Mouse (Mus musculus) midbrain, embryonic 13.5 days (tissue): ENCODE results near the gene Timmdc1. TPM values are rescaled to one million over a fixed set of nuclear protein-coding genes. Genes with fewer than 3 reads are reported as not detected.

Source experiments
- ATAC-seq: fragments of 200-750 bp; cut with Nextera tagmentation; 2 replicates; pipeline ENCODE4 v1.8.0; 2017; ENCODE audit warnings: mild to moderate bottlenecking, moderate TSS enrichment, moderate library complexity
- H3K27ac ChIP-seq: fragments of 300-500 bp; sonication (generic); 2 replicates; pipeline ENCODE4 v1.5.1; 2015; ENCODE audit warnings: inconsistent platforms, mild to moderate bottlenecking, moderate library complexity
- H3K27me3 ChIP-seq: fragments of 300-500 bp; sonication (generic); 2 replicates; pipeline ENCODE4 v1.6.1; 2015; ENCODE audit warnings: mild to moderate bottlenecking, inconsistent platforms
- H3K36me3 ChIP-seq: fragments of 300-500 bp; sonication (generic); 2 replicates; pipeline ENCODE4 v1.6.1; 2015; ENCODE audit warnings: mild to moderate bottlenecking, inconsistent platforms
- H3K4me1 ChIP-seq: fragments of 300-500 bp; sonication (generic); replicated peaks from 2 replicates; pipeline ENCODE4 v1.6.1; 2015; ENCODE audit warnings: inconsistent platforms
- H3K4me2 ChIP-seq: fragments of 300-500 bp; sonication (generic); replicated peaks from 2 replicates; pipeline ENCODE4 v1.6.1; 2015; ENCODE audit warnings: moderate library complexity, mild to moderate bottlenecking, inconsistent platforms
- H3K4me3 ChIP-seq: fragments of 300-500 bp; sonication (generic); replicated peaks from 2 replicates; pipeline ENCODE4 v1.5.1; 2015; ENCODE audit warnings: mild to moderate bottlenecking, inconsistent platforms
- H3K9ac ChIP-seq: fragments of 300-500 bp; sonication (generic); replicated peaks from 2 replicates; pipeline ENCODE4 v1.6.1; 2015; ENCODE audit warnings: mild to moderate bottlenecking, inconsistent platforms
- H3K9me3 ChIP-seq: fragments of 300-500 bp; sonication (generic); 2 replicates; pipeline ENCODE4 v1.6.1; 2016; ENCODE audit warnings: mild to moderate bottlenecking, inconsistent platforms
- WGBS: fragments of 180-500 bp; shearing (Covaris S2); methylation state at CpG from one replicate; pipeline ENCODE4 v1.1.7; 2015; 5-methylcytosine and 5-hydroxymethylcytosine counted together
- polyA plus RNA-seq: library from polyadenylated mRNA; unstranded; fragments of >200 nt; fragmentation: Nextera tagmentation; extraction: Ambion mirVana; gene quantifications from 2 replicates; pipeline ENCODE4 v1.2.1, GENCODE M21; 2015

Gene Timmdc1
- polyA plus RNA-seq, 1 experiment from 2014 or later, result 42.5 TPM

GRCm38 (mm10) chr16:38456812-38457567, 65.5 kb downstream of the Timmdc1 start:
- Histone ChIP-seq H3K4me3 (no peak overlapping the region), H3K4me1 (peaks cover under 1% of the 10 kb centered on the region), H3K36me3 (no peaks in the 10 kb centered on the region), H3K9me3 (no peaks in the 10 kb centered on the region), H3K27me3 (no peaks in the 10 kb centered on the region), H3K27ac (no peak overlapping the region), H3K9ac (no peak overlapping the region), H3K4me2 (no peak overlapping the region)
- WGBS, result 70% methylated on average over 11 of the region's 11 CpGs
- ATAC-seq, result no peak

DNA sequence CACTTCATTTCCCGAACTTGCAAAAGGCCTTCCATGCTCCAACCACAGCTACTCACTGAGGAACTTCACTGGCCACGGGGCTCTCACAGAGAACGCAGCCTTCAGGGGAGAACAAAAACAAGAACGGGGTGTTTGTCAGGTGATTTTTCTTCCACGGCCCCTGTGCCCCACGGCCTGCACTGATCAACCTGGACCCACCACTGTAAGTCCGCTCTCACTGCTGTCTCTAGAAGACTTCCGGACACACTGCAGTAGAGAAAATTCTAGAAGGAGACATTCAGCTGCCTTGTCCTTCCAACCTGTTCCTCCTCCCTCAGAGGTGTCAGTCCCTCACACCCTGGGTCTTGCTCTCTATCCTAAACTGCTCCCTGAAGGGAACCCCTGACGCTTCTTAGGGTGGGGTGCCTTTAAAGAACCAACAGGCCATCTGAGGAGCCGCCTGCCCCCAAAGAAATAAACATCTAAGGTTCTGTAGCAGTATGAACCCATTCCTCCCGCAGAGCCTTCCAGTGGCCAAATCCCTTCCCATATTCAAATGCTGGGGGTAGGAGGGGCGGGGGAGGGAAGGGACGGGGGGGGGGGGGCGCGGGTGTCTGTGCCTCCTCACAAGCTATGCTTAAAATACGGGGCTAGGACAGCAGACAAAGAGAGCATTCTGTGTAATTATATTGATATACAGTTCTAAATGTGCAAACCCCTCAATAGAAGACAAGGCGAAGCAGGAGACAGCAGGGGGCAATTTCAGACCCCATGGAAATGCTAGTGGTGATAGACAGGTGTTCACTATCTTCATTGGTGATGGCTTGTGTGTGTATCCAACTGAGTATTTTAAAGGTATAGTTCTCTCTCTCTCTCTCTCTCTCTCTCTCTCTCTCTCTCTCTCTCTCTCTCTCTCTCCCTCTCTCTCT, 66.7 kb downstream of the Timmdc1 start, which contains the start of gene Cd80:
TSS of gene Cd80 (plus strand) at position 51 of the 908 bp plus-strand sequence.
- WGBS, result 78% methylated on average over 17 of the region's 17 CpGs
- no peak within 1 kb of the TSS for H3K4me2 ChIP-seq
- no peak within 1 kb of the TSS for H3K9ac ChIP-seq
- H3K9me3 ChIP-seq, result no peaks in the 10 kb centered on the region
- H3K27ac ChIP-seq, result no peak within 1 kb of the TSS
- no peaks in the 10 kb centered on the region for H3K27me3 ChIP-seq
- no peak within 1 kb of the TSS for H3K4me3 ChIP-seq
- ATAC-seq, result no peak
- peaks cover under 1% of the 10 kb centered on the region; the same call in 1 of the 2 replicates for H3K36me3 ChIP-seq
- H3K4me1 ChIP-seq, result peaks cover 12% of the 10 kb centered on the region

GRCm38 (mm10) chr16:38454533-38455254, 67.8 kb downstream of the Timmdc1 start:
- H3K27me3 ChIP-seq, result no peaks in the 10 kb centered on the region
- H3K9me3 ChIP-seq, result no peaks in the 10 kb centered on the region
- no peak overlapping the region for H3K4me2 ChIP-seq
- no peak for ATAC-seq
- no peak overlapping the region for H3K4me3 ChIP-seq
- H3K4me1 ChIP-seq, result peaks cover 21% of the 10 kb centered on the region
- peaks cover 9% of the 10 kb centered on the region for H3K36me3 ChIP-seq
- no peak overlapping the region for H3K27ac ChIP-seq
- WGBS, result 83% methylated on average over 11 of the region's 11 CpGs
- no peak overlapping the region for H3K9ac ChIP-seq

DNA sequence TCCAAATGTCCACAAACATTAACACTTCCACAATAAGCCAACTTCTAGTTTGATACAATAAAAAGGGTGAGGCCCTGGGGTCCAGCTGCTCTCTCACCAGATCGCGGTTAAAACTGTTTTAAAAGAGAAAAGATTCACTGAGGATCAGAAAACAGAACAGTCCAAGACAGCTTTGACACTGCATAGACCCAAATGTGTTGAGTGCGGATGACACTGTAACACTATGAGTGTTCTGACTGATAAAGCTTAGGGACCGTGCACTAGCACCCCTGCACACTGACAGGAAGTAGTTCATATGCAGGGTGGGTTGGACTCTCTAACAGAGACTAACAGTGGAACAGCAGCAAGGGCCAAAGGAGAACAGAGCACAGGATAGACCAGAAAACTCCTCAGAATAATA, 68.5 kb downstream of the Timmdc1 start:
- Histone ChIP-seq H3K9me3 (no peaks in the 10 kb centered on the region), H3K9ac (no peak overlapping the region), H3K27me3 (no peaks in the 10 kb centered on the region), H3K4me1 (peaks cover 25% of the 10 kb centered on the region), H3K36me3 (peaks cover 16% of the 10 kb centered on the region), H3K4me3 (no peak overlapping the region), H3K27ac (no peak overlapping the region), H3K4me2 (no peak overlapping the region)
- 93% methylated on average over 4 of the region's 4 CpGs for WGBS
- ATAC-seq, result no peak

DNA sequence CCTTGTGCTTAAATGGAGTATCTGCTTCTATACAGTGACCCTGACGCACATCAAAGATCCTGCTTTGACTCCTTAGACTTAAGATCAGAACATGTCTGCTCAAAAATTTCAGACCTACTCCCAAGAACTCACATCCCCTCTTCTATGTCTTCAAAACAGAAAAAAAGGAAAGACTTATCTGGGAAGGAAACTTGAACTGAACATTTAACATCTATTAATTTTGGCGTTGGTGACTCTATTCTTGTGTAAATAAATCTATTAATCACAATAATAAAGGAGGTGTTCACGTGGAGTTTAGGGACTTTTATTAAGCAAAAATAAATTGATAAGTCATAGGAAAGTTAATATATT, 69.3 kb downstream of the Timmdc1 start:
- Histone ChIP-seq H3K4me2 (peak overlapping the region; percentile 82), H3K27ac (peak overlapping the region; percentile 89), H3K4me1 (peaks cover 25% of the 10 kb centered on the region), H3K9ac (peak overlapping the region; percentile 94), H3K9me3 (no peaks in the 10 kb centered on the region), H3K27me3 (no peaks in the 10 kb centered on the region), H3K4me3 (peak overlapping the region; percentile 83), H3K36me3 (peaks cover 23% of the 10 kb centered on the region)
- WGBS, result 30% methylated on average over 3 of the region's 3 CpGs
- ATAC-seq, result no peak

- H3K36me3 ChIP-seq, result peaks cover 27% of the 10 kb centered on the region
- no peaks in the 10 kb centered on the region for H3K9me3 ChIP-seq
- H3K4me3 ChIP-seq, result peak within 1 kb of the TSS; percentile 83
- ATAC-seq, result peak; percentile 99
- peaks cover 25% of the 10 kb centered on the region for H3K4me1 ChIP-seq
- peak within 1 kb of the TSS; percentile 94 for H3K9ac ChIP-seq
- WGBS, result 1% methylated on average over 59 of the region's 61 CpGs
- peak within 1 kb of the TSS; percentile 89 for H3K27ac ChIP-seq
- peak within 1 kb of the TSS; percentile 82 for H3K4me2 ChIP-seq
- H3K27me3 ChIP-seq, result no peaks in the 10 kb centered on the region
Observed at GRCm38 (mm10) chr16:38452442-38453202, 69.8 kb downstream of the Timmdc1 start, which contains the start of gene Adprh. Gene Adprh, minus strand, starts transcription at chr16:38452703.

DNA sequence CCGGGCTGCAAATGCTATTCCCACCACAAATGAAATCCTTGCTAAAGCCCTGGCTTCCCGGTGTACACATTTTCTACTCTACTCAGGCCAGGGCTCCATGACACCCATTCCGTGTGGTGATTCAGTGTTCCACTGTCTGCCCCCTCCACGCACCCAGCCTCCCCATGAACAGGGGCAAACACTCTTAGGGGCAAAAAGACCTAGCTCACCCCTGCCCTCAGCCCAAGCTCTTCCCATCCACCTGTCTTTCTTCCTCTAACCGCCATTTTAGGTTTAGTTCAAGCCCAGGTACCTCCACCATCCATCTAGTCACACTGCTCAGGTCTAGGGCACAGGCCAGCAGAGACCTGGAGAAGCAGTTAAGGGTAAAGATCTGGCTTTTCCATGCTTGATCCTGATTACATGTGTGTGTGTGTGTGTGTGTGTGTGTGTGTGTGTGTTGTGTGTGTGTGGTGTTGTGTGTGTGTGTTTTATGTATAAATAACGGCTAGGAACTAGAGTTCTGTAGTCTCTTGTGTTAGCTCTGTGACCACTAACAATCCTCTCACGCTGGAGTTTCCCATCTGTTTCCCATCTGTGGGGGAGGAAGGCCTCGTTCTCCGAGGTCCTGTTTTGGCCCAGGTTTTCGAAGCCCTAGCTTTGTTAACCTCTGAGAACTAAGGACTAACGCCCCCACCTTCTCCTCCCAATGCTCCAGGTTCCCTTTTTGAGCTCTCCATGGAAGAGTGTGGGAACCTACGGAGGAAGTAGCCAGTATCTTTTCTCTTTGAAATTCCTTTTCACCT, 70.8 kb downstream of the Timmdc1 start:
- H3K27ac ChIP-seq, result peak overlapping the region; percentile 89

GRCm38 (mm10) chr16:38450707-38451106, 71.8 kb downstream of the Timmdc1 start:
- H3K4me2 ChIP-seq, result no peak overlapping the region
- peaks cover 25% of the 10 kb centered on the region for H3K4me1 ChIP-seq
- WGBS, result 92% methylated on average over 7 of the region's 7 CpGs
- H3K36me3 ChIP-seq, result peaks cover 46% of the 10 kb centered on the region
- H3K9ac ChIP-seq, result 0 out of 2 replicates have a peak overlapping the region, but pooled peaks have one; percentile 10
- no peak overlapping the region for H3K27ac ChIP-seq
- ATAC-seq, result no peak
- H3K27me3 ChIP-seq, result no peaks in the 10 kb centered on the region
- H3K9me3 ChIP-seq, result no peaks in the 10 kb centered on the region
- no peak overlapping the region for H3K4me3 ChIP-seq

More for the DNA sequence above, 70.8 kb downstream of the Timmdc1 start:
- H3K36me3 ChIP-seq, result peaks cover 37% of the 10 kb centered on the region
- peak overlapping the region; percentile 83 for H3K4me3 ChIP-seq
- no peaks in the 10 kb centered on the region for H3K27me3 ChIP-seq
- 50% methylated on average over 12 of the region's 12 CpGs for WGBS
- no peaks in the 10 kb centered on the region for H3K9me3 ChIP-seq
- H3K9ac ChIP-seq, result peak overlapping the region; percentile 94
- ATAC-seq, result no peak
- peaks cover 25% of the 10 kb centered on the region for H3K4me1 ChIP-seq
- H3K4me2 ChIP-seq, result peak overlapping the region; percentile 82

DNA sequence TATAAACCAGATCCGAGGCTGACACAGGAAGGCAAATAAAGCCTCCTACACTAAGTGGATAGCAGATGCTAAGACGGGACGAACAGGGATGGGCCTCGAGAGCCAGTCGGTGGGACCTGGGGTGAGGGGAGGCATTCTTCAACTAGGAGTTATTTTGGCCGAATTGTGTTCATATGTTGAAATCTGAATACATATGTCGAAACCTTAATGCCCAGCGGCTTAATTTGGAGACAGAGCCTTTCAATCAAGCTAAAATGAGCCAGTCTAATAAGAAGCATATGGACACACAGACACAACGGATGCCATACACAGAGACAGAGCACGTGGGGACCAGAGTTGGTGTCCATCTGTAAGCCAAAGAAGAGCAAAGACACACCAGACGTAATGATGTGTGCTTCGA, 74.0 kb downstream of the Timmdc1 start:
- no peak overlapping the region for H3K4me3 ChIP-seq
- no peaks in the 10 kb centered on the region for H3K27me3 ChIP-seq
- no peak for ATAC-seq
- no peaks in the 10 kb centered on the region for H3K9me3 ChIP-seq
- no peak overlapping the region for H3K27ac ChIP-seq
- H3K36me3 ChIP-seq, result peaks cover 69% of the 10 kb centered on the region
- H3K9ac ChIP-seq, result no peak overlapping the region
- H3K4me1 ChIP-seq, result peaks cover 25% of the 10 kb centered on the region
- H3K4me2 ChIP-seq, result no peak overlapping the region
- 96% methylated on average over 12 of the region's 12 CpGs for WGBS
